Mouse (Mus musculus): ENCODE results near the gene Podxl.

DNA sequence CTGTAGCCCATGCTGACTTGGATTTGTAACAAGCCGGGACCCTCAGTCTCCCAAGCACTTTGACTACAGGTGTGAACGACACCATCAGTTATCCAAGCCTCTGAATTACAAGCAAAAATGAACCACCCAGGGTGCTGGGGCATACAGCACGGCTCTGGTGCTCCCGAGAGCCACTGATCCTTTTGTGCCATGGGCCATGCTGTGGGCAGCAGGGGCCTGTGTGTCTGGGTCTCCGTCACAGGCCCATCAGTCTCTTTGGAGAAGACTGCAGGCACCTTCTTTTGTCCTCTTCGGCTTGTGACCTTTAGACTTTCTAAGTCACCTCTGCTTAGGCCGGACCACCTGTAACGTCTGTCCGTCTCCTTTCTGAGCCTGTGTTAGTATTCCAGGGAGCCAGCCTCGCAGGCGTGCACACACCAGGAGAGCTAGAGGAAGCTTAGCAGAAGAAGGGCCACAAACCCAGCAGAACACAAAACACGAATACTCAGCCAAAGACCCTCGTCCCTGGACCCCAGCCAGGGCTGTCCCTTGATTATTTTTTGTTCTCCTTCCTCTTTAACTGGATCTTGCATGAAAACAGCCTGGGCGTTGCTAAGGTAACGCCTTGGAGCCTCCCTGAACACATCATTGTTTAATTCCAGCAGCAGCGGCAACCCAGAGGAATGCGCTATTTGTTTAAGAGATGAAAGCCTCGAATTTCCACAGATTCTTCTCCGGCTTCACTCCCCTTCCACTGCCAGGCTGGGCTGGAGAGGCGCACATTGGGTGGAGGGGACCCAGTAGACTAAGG lies 32.8 kb upstream of the Podxl start:
- TF ChIP-seq CTCF (IDR thresholded peaks at IDR 0.05; ENCODE audit: low read depth, low read length) (no peak), POLR2A (IDR thresholded peaks at IDR 0.05; ENCODE audit: borderline replicate concordance, low read depth, low read length) (no peak)
